Mouse (Mus musculus): ENCODE results near the gene Pfdn5.

DNA sequence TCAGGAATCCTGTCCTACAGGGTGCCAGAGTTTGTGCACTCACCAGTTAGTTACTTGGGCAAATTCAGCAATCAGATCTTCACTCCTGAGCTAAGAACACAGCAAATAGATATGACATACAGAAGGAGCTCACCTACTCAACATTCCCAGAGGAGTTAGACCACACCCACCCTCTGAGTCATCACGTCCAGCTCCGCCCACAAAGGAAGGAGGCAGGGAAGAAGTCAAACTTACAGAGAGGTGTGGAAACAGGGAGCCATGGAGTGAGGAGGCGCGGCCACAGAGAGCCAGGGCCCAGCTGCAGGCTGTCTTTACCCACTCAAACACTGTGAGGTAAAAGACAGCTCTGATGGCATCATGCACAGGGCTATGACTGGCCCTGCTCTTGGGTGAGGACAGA is 20.5 kb downstream of the Pfdn5 start:
- TF ChIP-seq CTCF (IDR thresholded peaks at IDR 0.05; ENCODE audit: low read depth), result no peak
- TF ChIP-seq EP300 (optimal IDR thresholded peaks at IDR 0.05), result no peak

All from stomach, postnatal 0 days (tissue).